Mouse (Mus musculus) splenic B cell, adult 2 months (primary cell): ENCODE measurements around the gene Gtf2f2.
"Not testable (repeated sequence)": the region's sequence is repeated elsewhere in the genome, so short reads cannot be mapped to it uniquely, and the experiment has no call there.

Experiments
- DNase-seq: peaks from one replicate; pipeline ENCODE4 v3.0.0-alpha.2; 2011; ENCODE audit warnings: low read depth, low spot score
- H3K27me3 ChIP-seq: 2 replicates; pipeline ENCODE4 v1.6.1; 2012; ENCODE audit warnings: mild to moderate bottlenecking, low read length, moderate library complexity, mixed read lengths; ENCODE audit not compliant: control insufficient read depth, poor library complexity, insufficient read depth, severe bottlenecking
- H3K36me3 ChIP-seq: 2 replicates; pipeline ENCODE4 v1.6.1; 2012; ENCODE audit warnings: mild to moderate bottlenecking, low read length, moderate library complexity, mixed read lengths; ENCODE audit not compliant: control insufficient read depth, poor library complexity, insufficient read depth, severe bottlenecking

Gene Gtf2f2

GRCm38 (mm10) chr14:75967291-75967690 is 43.4 kb downstream of the Gtf2f2 start:
- no peaks in the 10 kb centered on the region for H3K36me3 ChIP-seq
- H3K27me3 ChIP-seq: no peaks in the 10 kb centered on the region
- no peak for DNase-seq

- no peaks in the 10 kb centered on the region for H3K36me3 ChIP-seq
- no peak for DNase-seq
- H3K27me3 ChIP-seq: no peaks in the 10 kb centered on the region
Observed at GRCm38 (mm10) chr14:75964433-75964832, 46.2 kb downstream of the Gtf2f2 start.

- H3K36me3 ChIP-seq: no peaks in the 10 kb centered on the region
- no peak for DNase-seq
- H3K27me3 ChIP-seq: no peaks in the 10 kb centered on the region
Observed at GRCm38 (mm10) chr14:75964000-75964399, 46.7 kb downstream of the Gtf2f2 start.

- Histone ChIP-seq H3K36me3 (no peaks in the 10 kb centered on the region), H3K27me3 (no peaks in the 10 kb centered on the region)
- no peak for DNase-seq
Observed at GRCm38 (mm10) chr14:75963215-75963614, 47.5 kb downstream of the Gtf2f2 start.

GRCm38 (mm10) chr14:75962250-75962649 is 48.4 kb downstream of the Gtf2f2 start:
- Histone ChIP-seq H3K36me3 (no peaks in the 10 kb centered on the region), H3K27me3 (no peaks in the 10 kb centered on the region)
- DNase-seq: no peak

GRCm38 (mm10) chr14:75954766-75955165 is 55.9 kb downstream of the Gtf2f2 start, which contains the start of gene Kctd4:
Gene Kctd4 (plus strand): TSS chr14:75955009.
- no peaks in the 10 kb centered on the region for H3K27me3 ChIP-seq
- H3K36me3 ChIP-seq: no peaks in the 10 kb centered on the region
- no peak for DNase-seq

- no peaks in the 10 kb centered on the region for H3K36me3 ChIP-seq
- DNase-seq: no peak
- no peaks in the 10 kb centered on the region for H3K27me3 ChIP-seq
Observed at GRCm38 (mm10) chr14:75953011-75953410, 57.7 kb downstream of the Gtf2f2 start.

GRCm38 (mm10) chr14:75947674-75948073 is 63.0 kb downstream of the Gtf2f2 start:
- DNase-seq: no peak
- Histone ChIP-seq H3K27me3 (no peaks in the 10 kb centered on the region), H3K36me3 (no peaks in the 10 kb centered on the region)

- Histone ChIP-seq H3K36me3 (no peaks in the 10 kb centered on the region), H3K27me3 (no peaks in the 10 kb centered on the region)
- DNase-seq: no peak
Observed at GRCm38 (mm10) chr14:75942365-75942764, 68.3 kb downstream of the Gtf2f2 start.

GRCm38 (mm10) chr14:75941500-75941899 is 69.2 kb downstream of the Gtf2f2 start:
- DNase-seq: no peak
- no peaks in the 10 kb centered on the region for H3K27me3 ChIP-seq
- H3K36me3 ChIP-seq: no peaks in the 10 kb centered on the region

GRCm38 (mm10) chr14:75937714-75938113 is 73.0 kb downstream of the Gtf2f2 start:
- DNase-seq: no peak
- Histone ChIP-seq H3K27me3 (no peaks in the 10 kb centered on the region), H3K36me3 (no peaks in the 10 kb centered on the region)

GRCm38 (mm10) chr14:75934359-75934758 is 76.3 kb downstream of the Gtf2f2 start:
- Histone ChIP-seq H3K27me3 (no peaks in the 10 kb centered on the region), H3K36me3 (no peaks in the 10 kb centered on the region)
- DNase-seq: peak; percentile 16

- no peak for DNase-seq
- H3K27me3 ChIP-seq: no peaks in the 10 kb centered on the region
Observed at GRCm38 (mm10) chr14:75931266-75931665, 79.4 kb downstream of the Gtf2f2 start.

GRCm38 (mm10) chr14:75929713-75930112 is 81.0 kb downstream of the Gtf2f2 start:
- not testable (repeated sequence) for H3K36me3 ChIP-seq, H3K27me3 ChIP-seq, DNase-seq

More at GRCm38 (mm10) chr14:75931266-75931665, 79.4 kb downstream of the Gtf2f2 start:
- H3K36me3 ChIP-seq: no peaks in the 10 kb centered on the region

- Histone ChIP-seq H3K36me3 (no peaks in the 10 kb centered on the region), H3K27me3 (no peaks in the 10 kb centered on the region)
- no peak for DNase-seq
Observed at GRCm38 (mm10) chr14:75923314-75924052, 87.2 kb downstream of the Gtf2f2 start.

- peaks cover 1% of the 10 kb centered on the region; the same call in 1 of the 2 replicates for H3K36me3 ChIP-seq
- H3K27me3 ChIP-seq: no peaks in the 10 kb centered on the region
- no peak for DNase-seq
Observed at GRCm38 (mm10) chr14:75912665-75913064, 98.0 kb downstream of the Gtf2f2 start.
